Mouse (Mus musculus) stomach, postnatal 0 days (tissue): ENCODE measurements around the gene Sec14l3. TPM values are rescaled to one million over a fixed set of nuclear protein-coding genes. Genes with fewer than 3 reads are reported as not detected.

Experiments used
- ATAC-seq: fragments of 200-750 bp; cut with Nextera tagmentation; 2 replicates; pipeline ENCODE4 v1.8.0; 2017; ENCODE audit not compliant: low FRiP score, low TSS enrichment
- DNase-seq: peaks from one replicate; pipeline ENCODE4 v3.0.0-alpha.2; 2016; ENCODE audit warnings: low spot score
- H3K27ac ChIP-seq: fragments of 300-500 bp; sonication (generic); replicated peaks from 2 replicates; pipeline ENCODE4 v1.5.1; 2014; ENCODE audit warnings: mild to moderate bottlenecking, control low read depth
- H3K27me3 ChIP-seq: fragments of 300-500 bp; sonication (generic); 2 replicates; pipeline ENCODE4 v1.6.1; 2014; ENCODE audit warnings: low read length; ENCODE audit not compliant: control insufficient read depth, insufficient read depth
- H3K36me3 ChIP-seq: fragments of 300-500 bp; sonication (generic); 2 replicates; pipeline ENCODE4 v1.6.1; 2014; ENCODE audit warnings: low read length, mixed read lengths; ENCODE audit not compliant: control insufficient read depth, insufficient read depth
- H3K4me1 ChIP-seq: fragments of 300-500 bp; sonication (generic); replicated peaks from 2 replicates; pipeline ENCODE4 v1.6.1; 2014; ENCODE audit warnings: antibody characterized with exemption; ENCODE audit not compliant: control insufficient read depth, insufficient read depth
- H3K4me2 ChIP-seq: fragments of 300-500 bp; sonication (generic); replicated peaks from 2 replicates; pipeline ENCODE4 v1.6.1; 2014; ENCODE audit warnings: low read depth, mild to moderate bottlenecking, control low read depth, moderate library complexity
- H3K4me3 ChIP-seq: fragments of 300-500 bp; sonication (generic); 2 replicates; pipeline ENCODE4 v1.5.1; 2014; ENCODE audit warnings: low read depth, low read length, control low read depth
- H3K9ac ChIP-seq: fragments of 300-500 bp; sonication (generic); 2 replicates; pipeline ENCODE4 v1.6.1; 2014; ENCODE audit warnings: mild to moderate bottlenecking, low read length, control low read depth, mixed read lengths
- H3K9me3 ChIP-seq: fragments of 300-500 bp; sonication (generic); 2 replicates; pipeline ENCODE4 v1.6.1; 2016; ENCODE audit warnings: low read length; ENCODE audit not compliant: control insufficient read depth
- CTCF ChIP-seq: IDR thresholded peaks from 2 replicates; pipeline ENCODE4 v1.5.1; 2016; ENCODE audit warnings: antibody characterized with exemption, low read depth, mild to moderate bottlenecking, moderate library complexity
- EP300 ChIP-seq: optimal IDR thresholded peaks from 2 replicates; pipeline ENCODE3; 2016; ENCODE audit warnings: antibody characterized with exemption
- WGBS: fragments of 180-500 bp; shearing (Covaris S2); extraction: QIAGEN DNeasy Blood & Tissue Kit; methylation state at CpG from one replicate; pipeline ENCODE4 v1.1.7; 2014; 5-methylcytosine and 5-hydroxymethylcytosine counted together
- polyA plus RNA-seq: library from polyadenylated mRNA; unstranded; fragments of >200 nt; fragmentation: Nextera tagmentation; extraction: Ambion mirVana; gene quantifications from 2 replicates; pipeline ENCODE4 v1.2.1, GENCODE M21; 2015

Sec14l3 gene
- polyA plus RNA-seq, 1 experiment from 2014 or later: 0.15 TPM

- Histone ChIP-seq H3K4me2 (no peak overlapping the region), H3K4me3 (no peak overlapping the region), H3K27ac (no peak overlapping the region), H3K4me1 (no peaks in the 10 kb centered on the region), H3K36me3 (no peaks in the 10 kb centered on the region), H3K9me3 (no peaks in the 10 kb centered on the region), H3K27me3 (no peaks in the 10 kb centered on the region), H3K9ac (no peak overlapping the region)
- TF ChIP-seq EP300 (no peak), CTCF (peak; percentile 15; the same call in 1 of the 2 replicates)
- DNase-seq (no peak), ATAC-seq (no peak)
- WGBS: 69% methylated on average over 4 of the region's 4 CpGs
Observed at GRCm38 (mm10) chr11:4029343-4029742, 35.3 kb upstream of the Sec14l3 start.

GRCm38 (mm10) chr11:4031126-4031941 lies 33.3 kb upstream of the Sec14l3 start, which contains the start of gene Sec14l4:
Gene Sec14l4 (plus strand): TSS chr11:4031462.
- TF ChIP-seq EP300: no peak
- no peak for TF ChIP-seq CTCF
- Histone ChIP-seq H3K4me1 (no peaks in the 10 kb centered on the region), H3K27me3 (no peaks in the 10 kb centered on the region), H3K27ac (no peak within 1 kb of the TSS), H3K36me3 (no peaks in the 10 kb centered on the region), H3K4me3 (no peak within 1 kb of the TSS), H3K9me3 (no peaks in the 10 kb centered on the region), H3K4me2 (no peak within 1 kb of the TSS), H3K9ac (peak within 1 kb of the TSS; percentile 18; the same call in 1 of the 2 replicates)
- ATAC-seq (peak; percentile 53), DNase-seq (peak; percentile 56)
- WGBS: 36% methylated on average over 16 of the region's 16 CpGs

GRCm38 (mm10) chr11:4031961-4032360 lies 32.7 kb upstream of the Sec14l3 start:
- Histone ChIP-seq H3K4me3 (no peak overlapping the region), H3K27me3 (no peaks in the 10 kb centered on the region), H3K9me3 (no peaks in the 10 kb centered on the region), H3K27ac (no peak overlapping the region), H3K9ac (peak overlapping the region; percentile 18; the same call in 1 of the 2 replicates), H3K4me2 (no peak overlapping the region), H3K36me3 (no peaks in the 10 kb centered on the region), H3K4me1 (no peaks in the 10 kb centered on the region)
- WGBS: 24% methylated on average over 9 of the region's 12 CpGs
- DNase-seq (no peak), ATAC-seq (0 out of 2 replicates have a peak, but pooled peaks have one; percentile 24)
- TF ChIP-seq EP300: no peak
- TF ChIP-seq CTCF: no peak

GRCm38 (mm10) chr11:4033471-4033870 lies 31.2 kb upstream of the Sec14l3 start:
- Histone ChIP-seq H3K4me2 (no peak overlapping the region), H3K4me1 (no peaks in the 10 kb centered on the region), H3K36me3 (no peaks in the 10 kb centered on the region), H3K9ac (no peak overlapping the region), H3K27ac (no peak overlapping the region), H3K27me3 (no peaks in the 10 kb centered on the region), H3K4me3 (no peak overlapping the region), H3K9me3 (no peaks in the 10 kb centered on the region)
- TF ChIP-seq EP300: no peak
- no peak for TF ChIP-seq CTCF
- ATAC-seq (no peak), DNase-seq (peak; percentile 12)
- WGBS: 65% methylated on average over 7 of the region's 7 CpGs

- DNase-seq (no peak), ATAC-seq (no peak)
- Histone ChIP-seq H3K4me3 (no peak overlapping the region), H3K9me3 (no peaks in the 10 kb centered on the region), H3K27ac (no peak overlapping the region), H3K9ac (no peak overlapping the region), H3K36me3 (no peaks in the 10 kb centered on the region), H3K4me2 (no peak overlapping the region), H3K4me1 (no peaks in the 10 kb centered on the region), H3K27me3 (no peaks in the 10 kb centered on the region)
- TF ChIP-seq EP300: no peak
- no peak for TF ChIP-seq CTCF
- WGBS: 82% methylated on average over 4 of the region's 4 CpGs
Observed at GRCm38 (mm10) chr11:4034169-4034568, 30.5 kb upstream of the Sec14l3 start.
